Mouse (Mus musculus) bone marrow macrophage, adult 2 months (primary cell): ENCODE measurements at regions not wholly inside any gene's neighbourhood (a gene's known extent, or its start where the extent isn't known, plus 50 kb on each side); places are given as distances from the start of the nearest gene placed in this dataset.

Experiments used
- CTCF ChIP-seq: IDR thresholded peaks from 2 replicates; pipeline ENCODE4 v1.5.1; 2012; ENCODE audit warnings: low read depth, mild to moderate bottlenecking, low read length, moderate library complexity
- POLR2A ChIP-seq: IDR thresholded peaks from 2 replicates; pipeline ENCODE4 v1.6.1; 2012; ENCODE audit warnings: mild to moderate bottlenecking, low read depth, low read length, borderline replicate concordance

DNA sequence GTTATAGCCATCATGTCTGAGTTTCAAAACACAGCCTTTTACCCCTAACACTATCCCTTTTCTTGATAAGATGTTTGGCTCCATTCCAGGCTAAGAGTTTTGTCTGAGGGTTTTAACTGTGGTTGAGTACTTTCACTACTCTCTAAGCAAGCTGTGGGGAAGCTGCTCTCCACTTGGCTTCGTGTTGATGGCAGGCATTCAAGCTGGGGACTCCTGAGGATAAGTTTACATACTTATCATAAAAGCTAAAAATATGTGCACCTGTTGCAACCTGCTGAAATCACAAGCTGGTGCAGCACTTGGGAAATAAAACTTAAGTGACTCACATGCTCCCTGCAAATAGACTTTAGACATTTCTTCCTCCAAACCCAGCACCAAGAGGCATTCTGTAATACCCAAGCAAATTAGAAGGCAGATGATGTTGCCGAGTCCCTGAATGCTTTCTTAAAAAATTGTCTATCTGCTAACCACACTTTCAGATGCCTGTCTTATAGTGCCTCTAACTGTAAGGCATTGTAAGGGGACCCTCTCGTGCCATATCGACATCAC, 169.3 kb downstream of the Lnpk start:
- no peak for TF ChIP-seq POLR2A
- TF ChIP-seq CTCF: no peak
